Mouse (Mus musculus): ENCODE results near the gene Kcne1l. TPM values are rescaled to one million over a fixed set of nuclear protein-coding genes. Genes with fewer than 3 reads are reported as not detected.

Gene Kcne1l
- polyA plus RNA-seq (2012; ENCODE audit: low replicate concordance), result not detected in 2 replicates

GRCm38 (mm10) chrX:142305869-142306581, at the start of gene Kcne1l:
Gene Kcne1l (minus strand): TSS chrX:142306294.

Other genes starting within 250 kb of the Kcne1l start
- gene Gucy2f, start 109.4 kb downstream of the Kcne1l start, polyA plus RNA-seq (2012; ENCODE audit: low replicate concordance), result not detected in 2 replicates
- 0.77 TPM in 1 of 2 replicates, not detected in the other for gene Nxt2, start 79.5 kb downstream of the Kcne1l start, polyA plus RNA-seq (2012; ENCODE audit: low replicate concordance)
- gene Acsl4, start 84.2 kb upstream of the Kcne1l start, polyA plus RNA-seq (2012; ENCODE audit: low replicate concordance), result 2.1 and 5.5 TPM in 2 replicates

Measured in leukemia stem cell, adult 10-12 weeks (primary cell).